Mouse (Mus musculus) NIH3T3 (cell line): ENCODE results near the gene Gprc6a.

Source experiments
- DNase-seq: peaks from one replicate; pipeline ENCODE4 v3.0.0-alpha.2; 2012; ENCODE audit warnings: low read depth

Gene Gprc6a

GRCm38 (mm10) chr10:51590139-51590574 lies 41.1 kb downstream of the Gprc6a start, which contains the start of gene Fam162b:
Fam162b (minus strand) TSS chr10:51590517.
- DNase-seq: no peak

- DNase-seq: no peak
These were observed 46.3 kb downstream of the Gprc6a start for GRCm38 (mm10) chr10:51584919-51585318.

DNA sequence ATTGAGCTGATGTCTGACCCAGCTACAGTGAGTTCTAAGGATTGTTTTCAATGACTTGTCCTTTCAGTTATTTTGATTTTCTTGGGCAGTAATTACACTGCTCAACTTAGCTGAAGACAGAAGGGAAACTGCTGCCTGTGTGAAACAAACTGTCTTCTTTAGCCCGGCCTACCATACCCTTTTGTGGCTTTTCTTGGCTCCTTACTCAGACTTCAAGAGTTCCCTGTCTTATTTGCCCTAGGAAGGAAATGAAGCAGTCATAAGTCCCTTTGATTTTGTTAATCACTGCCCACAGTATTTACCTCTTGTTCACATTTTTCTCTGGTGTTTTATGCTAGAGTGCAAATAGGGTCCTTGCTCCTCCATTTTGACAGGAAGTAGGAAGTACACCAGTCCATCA lies 46.9 kb downstream of the Gprc6a start:
- no peak for DNase-seq

- no peak for DNase-seq
These were observed 59.9 kb downstream of the Gprc6a start for GRCm38 (mm10) chr10:51571225-51571996.
